Mouse (Mus musculus) stomach, embryonic 16.5 days (tissue): ENCODE measurements at regions not wholly inside any gene's neighbourhood (a gene's known extent, or its start where the extent isn't known, plus 50 kb on each side); places are given as distances from the start of the nearest gene placed in this dataset.

Experiments
- ATAC-seq: fragments of 200-750 bp; cut with Nextera tagmentation; 2 replicates; pipeline ENCODE4 v1.8.0; 2017; ENCODE audit warnings: moderate number of reproducible peaks, moderate TSS enrichment; ENCODE audit not compliant: insufficient read depth, low FRiP score
- H3K27ac ChIP-seq: fragments of 300-500 bp; sonication (generic); 2 replicates; pipeline ENCODE4 v1.5.1; 2014; ENCODE audit warnings: low read length
- H3K27me3 ChIP-seq: fragments of 300-500 bp; sonication (generic); 2 replicates; pipeline ENCODE4 v1.6.1; 2014; ENCODE audit warnings: low read length, control low read depth, mixed read lengths; ENCODE audit not compliant: control insufficient read depth, insufficient read depth
- H3K36me3 ChIP-seq: fragments of 300-500 bp; sonication (generic); 2 replicates; pipeline ENCODE4 v1.6.1; 2014; ENCODE audit warnings: low read length; ENCODE audit not compliant: control insufficient read depth, insufficient read depth
- H3K4me1 ChIP-seq: fragments of 300-500 bp; sonication (generic); 2 replicates; pipeline ENCODE4 v1.6.1; 2014; ENCODE audit warnings: low read length, control low read depth, mixed read lengths; ENCODE audit not compliant: control insufficient read depth, insufficient read depth
- H3K4me2 ChIP-seq: fragments of 300-500 bp; sonication (generic); 2 replicates; pipeline ENCODE4 v1.6.1; 2014; ENCODE audit warnings: low read depth, low read length, mixed read lengths
- H3K4me3 ChIP-seq: fragments of 300-500 bp; sonication (generic); replicated peaks from 2 replicates; pipeline ENCODE4 v1.5.1; 2014; ENCODE audit warnings: mild to moderate bottlenecking, low read length
- H3K9ac ChIP-seq: fragments of 300-500 bp; sonication (generic); 2 replicates; pipeline ENCODE4 v1.6.1; 2014; ENCODE audit warnings: low read length
- H3K9me3 ChIP-seq: fragments of 300-500 bp; sonication (generic); replicated peaks from 2 replicates; pipeline ENCODE4 v1.6.1; 2016; ENCODE audit warnings: low read length, control low read depth; ENCODE audit not compliant: control insufficient read depth
- WGBS: fragments of 180-500 bp; shearing (Covaris S2); extraction: QIAGEN DNeasy Blood & Tissue Kit; methylation state at CpG from one replicate; pipeline ENCODE4 v1.1.7; 2014; 5-methylcytosine and 5-hydroxymethylcytosine counted together

GRCm38 (mm10) chr7:36061679-36062078 lies 258.9 kb upstream of the Zfp507 start:
- Histone ChIP-seq H3K9me3 (no peaks in the 10 kb centered on the region), H3K4me1 (no peaks in the 10 kb centered on the region), H3K9ac (no peak overlapping the region), H3K4me3 (no peak overlapping the region), H3K27me3 (no peaks in the 10 kb centered on the region), H3K36me3 (no peaks in the 10 kb centered on the region), H3K4me2 (no peak overlapping the region), H3K27ac (no peak overlapping the region)
- ATAC-seq = no peak
- 91% methylated on average over 4 of the region's 4 CpGs for WGBS

GRCm38 (mm10) chr7:36060426-36060825 lies 257.6 kb upstream of the Zfp507 start:
- WGBS = 52% methylated on average over 4 of the region's 4 CpGs

GRCm38 (mm10) chr7:36046053-36046452 lies 243.2 kb upstream of the Zfp507 start:
- Histone ChIP-seq H3K9ac (no peak overlapping the region), H3K9me3 (no peaks in the 10 kb centered on the region), H3K4me3 (no peak overlapping the region), H3K36me3 (no peaks in the 10 kb centered on the region), H3K27ac (no peak overlapping the region), H3K27me3 (no peaks in the 10 kb centered on the region), H3K4me1 (no peaks in the 10 kb centered on the region), H3K4me2 (no peak overlapping the region)
- 81% methylated on average over 8 of the region's 8 CpGs for WGBS
- no peak for ATAC-seq

More at GRCm38 (mm10) chr7:36060426-36060825, 257.6 kb upstream of the Zfp507 start:
- H3K4me1 ChIP-seq = no peaks in the 10 kb centered on the region
- H3K27ac ChIP-seq = no peak overlapping the region
- H3K9me3 ChIP-seq = no peaks in the 10 kb centered on the region
- H3K27me3 ChIP-seq = no peaks in the 10 kb centered on the region
- no peak overlapping the region for H3K4me3 ChIP-seq
- H3K36me3 ChIP-seq = no peaks in the 10 kb centered on the region
- no peak overlapping the region for H3K4me2 ChIP-seq
- H3K9ac ChIP-seq = no peak overlapping the region
- ATAC-seq = no peak

- H3K4me1 ChIP-seq = no peaks in the 10 kb centered on the region
- H3K9me3 ChIP-seq = no peaks in the 10 kb centered on the region
- WGBS = 93% methylated on average over 3 of the region's 3 CpGs
- ATAC-seq = no peak
- no peak overlapping the region for H3K9ac ChIP-seq
- no peaks in the 10 kb centered on the region for H3K36me3 ChIP-seq
- no peak overlapping the region for H3K27ac ChIP-seq
- no peak overlapping the region for H3K4me3 ChIP-seq
- H3K4me2 ChIP-seq = no peak overlapping the region
- no peaks in the 10 kb centered on the region for H3K27me3 ChIP-seq
Observed at GRCm38 (mm10) chr7:36031881-36032280, 229.1 kb upstream of the Zfp507 start.

GRCm38 (mm10) chr7:36023015-36023414 lies 220.2 kb upstream of the Zfp507 start:
- ATAC-seq = no peak
- Histone ChIP-seq H3K9ac (no peak overlapping the region), H3K4me2 (no peak overlapping the region), H3K4me1 (no peaks in the 10 kb centered on the region), H3K4me3 (no peak overlapping the region), H3K9me3 (no peaks in the 10 kb centered on the region), H3K36me3 (no peaks in the 10 kb centered on the region), H3K27me3 (no peaks in the 10 kb centered on the region), H3K27ac (no peak overlapping the region)
- WGBS = 80% methylated on average over 10 of the region's 10 CpGs

GRCm38 (mm10) chr7:36022489-36022888 lies 219.7 kb upstream of the Zfp507 start:
- no peak overlapping the region for H3K4me2 ChIP-seq
- no peaks in the 10 kb centered on the region for H3K36me3 ChIP-seq
- H3K9me3 ChIP-seq = no peaks in the 10 kb centered on the region
- ATAC-seq = no peak
- no peaks in the 10 kb centered on the region for H3K4me1 ChIP-seq
- no peak overlapping the region for H3K27ac ChIP-seq
- H3K9ac ChIP-seq = no peak overlapping the region
- H3K27me3 ChIP-seq = no peaks in the 10 kb centered on the region
- H3K4me3 ChIP-seq = no peak overlapping the region
- 73% methylated on average over 6 of the region's 6 CpGs for WGBS

GRCm38 (mm10) chr7:36016926-36017753 lies 214.3 kb upstream of the Zfp507 start:
- Histone ChIP-seq H3K27me3 (no peaks in the 10 kb centered on the region), H3K4me2 (no peak overlapping the region), H3K36me3 (no peaks in the 10 kb centered on the region), H3K4me3 (no peak overlapping the region), H3K4me1 (no peaks in the 10 kb centered on the region), H3K9me3 (no peaks in the 10 kb centered on the region), H3K9ac (no peak overlapping the region), H3K27ac (no peak overlapping the region)
- 52% methylated on average over 19 of the region's 19 CpGs for WGBS
- peak; percentile 66 for ATAC-seq

GRCm38 (mm10) chr7:35996609-35997008 lies 193.8 kb upstream of the Zfp507 start:
- Histone ChIP-seq H3K4me2 (no peak overlapping the region), H3K27me3 (no peaks in the 10 kb centered on the region), H3K36me3 (no peaks in the 10 kb centered on the region), H3K9me3 (no peaks in the 10 kb centered on the region), H3K4me1 (no peaks in the 10 kb centered on the region), H3K9ac (no peak overlapping the region), H3K27ac (no peak overlapping the region), H3K4me3 (no peak overlapping the region)
- no peak for ATAC-seq
- WGBS = 47% methylated on average over 5 of the region's 5 CpGs

GRCm38 (mm10) chr7:35992511-35992910 lies 189.7 kb upstream of the Zfp507 start:
- 59% methylated on average over 8 of the region's 8 CpGs for WGBS
- H3K4me2 ChIP-seq = no peak overlapping the region
- no peaks in the 10 kb centered on the region for H3K36me3 ChIP-seq
- H3K27ac ChIP-seq = no peak overlapping the region
- no peaks in the 10 kb centered on the region for H3K4me1 ChIP-seq
- H3K9me3 ChIP-seq = 0 out of 2 replicates have a peak, but pooled peaks cover 2% of the 10 kb centered on the region
- no peaks in the 10 kb centered on the region for H3K27me3 ChIP-seq
- H3K9ac ChIP-seq = no peak overlapping the region
- no peak overlapping the region for H3K4me3 ChIP-seq
- no peak for ATAC-seq
